Mouse (Mus musculus) spleen, adult 2 months (tissue): ENCODE measurements around the gene Slc39a11. TPM values are rescaled to one million over a fixed set of nuclear protein-coding genes. Genes with fewer than 3 reads are reported as not detected.

Experiments
- DNase-seq, 2 experiments: peaks; one replicate each; pipeline versions ENCODE4 v3.0.0 to v3.0.0-alpha.2; 2012 to 2021; ENCODE audit warnings: low spot score in 2 of 2, low read depth in 1 of 2
- H3K27ac ChIP-seq: fragments of 200-500 bp; 2 replicates; pipeline ENCODE4 v1.5.1; 2012; ENCODE audit warnings: low read length, inconsistent platforms; ENCODE audit not compliant: insufficient read depth
- H3K27me3 ChIP-seq: fragments of 200-500 bp; 2 replicates; pipeline ENCODE4 v1.6.1; 2012; ENCODE audit warnings: mild to moderate bottlenecking, moderate library complexity, low read length, inconsistent platforms; ENCODE audit not compliant: control insufficient read depth, insufficient read depth
- H3K36me3 ChIP-seq: fragments of 200-500 bp; 2 replicates; pipeline ENCODE4 v1.6.1; 2012; ENCODE audit warnings: mild to moderate bottlenecking, low read length, inconsistent platforms; ENCODE audit not compliant: control insufficient read depth, insufficient read depth
- H3K4me1 ChIP-seq: fragments of 200-500 bp; 2 replicates; pipeline ENCODE4 v1.6.1; 2011; ENCODE audit warnings: inconsistent platforms; ENCODE audit not compliant: control insufficient read depth, insufficient read depth, insufficient read length
- H3K4me3 ChIP-seq: fragments of 200-500 bp; 2 replicates; pipeline ENCODE4 v1.5.1; 2011; ENCODE audit warnings: mild to moderate bottlenecking, inconsistent platforms; ENCODE audit not compliant: insufficient read depth, insufficient read length; ENCODE audit errors: extremely low read depth
- CTCF ChIP-seq: fragments of 200-500 bp; IDR thresholded peaks from 2 replicates; pipeline ENCODE4 v1.5.1; 2011; ENCODE audit warnings: mild to moderate bottlenecking, inconsistent platforms; ENCODE audit not compliant: insufficient read depth, insufficient read length, insufficient replicate concordance; ENCODE audit errors: extremely low read depth
- POLR2A ChIP-seq: fragments of 200-500 bp; IDR thresholded peaks from 2 replicates; pipeline ENCODE4 v1.6.1; 2011; ENCODE audit warnings: low read depth, low read length, inconsistent platforms
- WGBS: fragments of 180-500 bp; shearing (Covaris S2); methylation state at CpG from one replicate; pipeline ENCODE4 v1.1.7; 2018; 5-methylcytosine and 5-hydroxymethylcytosine counted together
- polyA plus RNA-seq: library from polyadenylated mRNA; depleted of rRNA; stranded (reverse); fragments of >200 nt; gene quantifications from 2 replicates; pipeline ENCODE4 v1.2.3, GENCODE M21; 2012

Slc39a11 gene
- polyA plus RNA-seq, 1 experiment: 11.6 TPM

- Histone ChIP-seq H3K27me3 (no peaks in the 10 kb centered on the region), H3K4me1 (peaks cover 7% of the 10 kb centered on the region; the same call in 1 of the 2 replicates), H3K36me3 (peaks cover 14% of the 10 kb centered on the region), H3K27ac (no peak overlapping the region), H3K4me3 (no peak overlapping the region)
- no peak for TF ChIP-seq POLR2A
- TF ChIP-seq CTCF: peak; percentile 99
- DNase-seq: peak; percentile 53 to 82
- 3% methylated on average over 15 of the region's 15 CpGs for WGBS
Observed at GRCm38 (mm10) chr11:113648152-113648551, 1.7 kb downstream of the Slc39a11 start.

DNA sequence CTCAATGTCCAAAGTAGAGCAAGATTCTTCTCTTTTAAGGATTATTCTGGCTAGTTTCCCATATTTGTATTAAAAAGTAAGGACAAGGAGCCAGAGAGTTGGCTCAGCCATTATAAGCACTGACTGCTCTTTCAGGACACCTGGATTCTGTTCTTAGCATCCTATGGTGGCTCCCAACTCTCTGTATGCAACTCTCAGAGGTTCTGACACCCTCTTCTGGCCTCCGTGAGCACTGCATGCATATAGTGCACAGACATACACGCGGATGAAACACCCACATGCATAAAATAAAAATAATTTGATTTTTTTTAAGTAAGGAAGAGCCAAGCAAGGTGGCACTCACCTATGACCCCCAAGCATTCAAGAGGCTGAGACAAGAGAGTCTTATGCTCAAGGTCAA lies 4.7 kb downstream of the Slc39a11 start:
- DNase-seq: no peak
- Histone ChIP-seq H3K27me3 (no peaks in the 10 kb centered on the region), H3K4me3 (no peak overlapping the region), H3K36me3 (no peaks in the 10 kb centered on the region), H3K4me1 (peaks cover 4% of the 10 kb centered on the region; the same call in 1 of the 2 replicates), H3K27ac (no peak overlapping the region)
- 95% methylated on average over 3 of the region's 3 CpGs for WGBS
- TF ChIP-seq POLR2A (no peak), CTCF (no peak)

DNA sequence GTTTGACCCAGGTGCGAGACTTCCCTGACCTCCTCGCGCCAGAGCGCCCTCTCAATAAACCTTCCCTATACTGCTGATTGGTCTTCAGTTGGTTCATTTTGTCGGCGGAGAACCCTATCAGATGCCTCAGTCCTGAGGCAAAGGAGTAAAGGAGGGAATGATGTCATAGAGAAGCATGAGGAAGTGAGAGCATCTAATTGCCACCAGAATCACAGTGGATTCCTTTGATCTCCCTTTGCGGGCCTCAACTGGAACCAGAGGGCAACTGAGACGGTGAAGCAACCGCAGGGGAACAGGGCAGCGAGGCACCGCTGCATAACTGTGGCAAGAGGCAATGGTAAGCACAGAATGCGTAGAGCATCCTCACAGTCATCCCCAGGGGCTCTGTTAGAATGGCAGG lies 11.2 kb downstream of the Slc39a11 start:
- WGBS: 74% methylated on average over 12 of the region's 12 CpGs
- Histone ChIP-seq H3K4me1 (no peaks in the 10 kb centered on the region), H3K36me3 (no peaks in the 10 kb centered on the region), H3K4me3 (no peak overlapping the region), H3K27ac (no peak overlapping the region), H3K27me3 (no peaks in the 10 kb centered on the region)
- DNase-seq: no peak
- TF ChIP-seq POLR2A (no peak), CTCF (no peak)

- 88% methylated on average over 10 of the region's 10 CpGs for WGBS
- no peaks in the 10 kb centered on the region for H3K4me1 ChIP-seq
- no peaks in the 10 kb centered on the region for H3K27me3 ChIP-seq
- no peak overlapping the region for H3K4me3 ChIP-seq
- no peak for DNase-seq
- TF ChIP-seq CTCF: no peak
- TF ChIP-seq POLR2A: no peak
- no peak overlapping the region for H3K27ac ChIP-seq
- H3K36me3 ChIP-seq: no peaks in the 10 kb centered on the region
Observed at GRCm38 (mm10) chr11:113634699-113635121, 15.2 kb downstream of the Slc39a11 start.

DNA sequence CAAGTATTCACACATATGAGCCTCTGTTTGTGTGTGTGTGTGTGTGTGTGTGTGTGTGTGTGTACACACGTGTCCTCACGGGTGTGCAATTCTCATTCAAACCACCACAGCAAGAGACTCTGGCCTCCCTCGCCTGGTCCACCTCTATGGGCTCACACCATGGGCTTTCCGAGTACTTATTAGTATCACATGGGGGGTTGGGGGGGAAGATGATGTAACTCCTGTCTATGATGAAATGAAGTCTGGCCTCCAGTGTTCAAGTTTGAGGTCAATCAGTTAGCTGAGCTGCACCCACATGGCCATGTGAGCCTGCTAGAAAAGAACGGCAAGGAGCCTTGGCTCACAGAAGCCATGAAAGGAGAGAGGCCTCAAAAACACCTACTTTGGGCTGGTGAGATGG lies 16.5 kb downstream of the Slc39a11 start:
- no peak overlapping the region for H3K27ac ChIP-seq
- DNase-seq: no peak
- H3K4me3 ChIP-seq: no peak overlapping the region
- TF ChIP-seq CTCF (no peak), POLR2A (no peak)
- H3K36me3 ChIP-seq: no peaks in the 10 kb centered on the region
- 89% methylated on average over 5 of the region's 5 CpGs for WGBS
- H3K4me1 ChIP-seq: no peaks in the 10 kb centered on the region
- no peaks in the 10 kb centered on the region for H3K27me3 ChIP-seq

DNA sequence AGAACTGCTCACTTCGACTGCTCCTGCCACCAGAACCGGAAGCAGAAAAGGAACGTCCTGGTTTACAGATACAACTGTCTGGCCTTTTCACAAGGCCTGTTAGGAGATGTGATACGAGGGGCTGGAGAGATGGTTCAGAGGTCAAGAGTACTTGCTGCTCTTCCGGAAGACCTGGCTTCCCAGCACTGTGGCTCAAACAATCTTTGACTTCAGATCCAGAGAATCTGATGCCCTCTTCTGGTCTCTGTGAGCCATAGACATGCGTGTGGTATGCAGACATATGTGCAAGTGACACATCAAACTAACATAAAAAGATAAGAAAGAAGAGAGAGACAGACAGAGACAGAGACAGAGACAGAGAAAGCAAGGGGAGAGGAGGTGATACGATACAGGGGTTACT lies 17.6 kb downstream of the Slc39a11 start:
- DNase-seq: no peak
- no peak overlapping the region for H3K4me3 ChIP-seq
- WGBS: 88% methylated on average over 7 of the region's 7 CpGs
- TF ChIP-seq POLR2A: no peak
- H3K36me3 ChIP-seq: no peaks in the 10 kb centered on the region
- no peaks in the 10 kb centered on the region for H3K27me3 ChIP-seq
- no peaks in the 10 kb centered on the region for H3K4me1 ChIP-seq
- no peak overlapping the region for H3K27ac ChIP-seq

GRCm38 (mm10) chr11:113631862-113632261 lies 18.0 kb downstream of the Slc39a11 start:
- TF ChIP-seq POLR2A: no peak
- no peak for TF ChIP-seq CTCF
- 92% methylated on average over 8 of the region's 8 CpGs for WGBS
- Histone ChIP-seq H3K4me3 (no peak overlapping the region), H3K27me3 (no peaks in the 10 kb centered on the region), H3K27ac (no peak overlapping the region), H3K36me3 (no peaks in the 10 kb centered on the region), H3K4me1 (no peaks in the 10 kb centered on the region)
- no peak for DNase-seq
